Mouse (Mus musculus): Measurements from ENCODE around the gene Gm47289.

Gm47289 gene

GRCm38 (mm10) chr9:119158861-119159260 is at the start of gene Gm47289:
TSS of gene Gm47289 (plus strand) at chr9:119159161.
- no peak for DNase-seq

GRCm38 (mm10) chr9:119109685-119110353 is 49.1 kb upstream of the Gm47289 start:
- DNase-seq: no peak

- no peak for DNase-seq
Observed at GRCm38 (mm10) chr9:119110640-119111039, 48.3 kb upstream of the Gm47289 start.

- DNase-seq: no peak
Observed at GRCm38 (mm10) chr9:119114911-119115310, 44.0 kb upstream of the Gm47289 start.

- DNase-seq: no peak
Observed at GRCm38 (mm10) chr9:119119409-119120167, 39.4 kb upstream of the Gm47289 start.

- DNase-seq: no peak
Observed at GRCm38 (mm10) chr9:119120168-119120560, 38.8 kb upstream of the Gm47289 start.

GRCm38 (mm10) chr9:119122596-119123369 is 36.2 kb upstream of the Gm47289 start:
- DNase-seq: no peak

GRCm38 (mm10) chr9:119128436-119129181 is 30.4 kb upstream of the Gm47289 start:
- no peak for DNase-seq

GRCm38 (mm10) chr9:119130692-119131091 is 28.3 kb upstream of the Gm47289 start:
- no peak for DNase-seq

- DNase-seq: no peak
Observed at GRCm38 (mm10) chr9:119138836-119139235, 20.1 kb upstream of the Gm47289 start.

GRCm38 (mm10) chr9:119142066-119142465 is 16.9 kb upstream of the Gm47289 start:
- DNase-seq: no peak

GRCm38 (mm10) chr9:119143372-119143771 is 15.6 kb upstream of the Gm47289 start:
- DNase-seq: no peak

- DNase-seq: peak; percentile 14
Observed at GRCm38 (mm10) chr9:119144696-119145095, 14.3 kb upstream of the Gm47289 start.

GRCm38 (mm10) chr9:119145137-119145536 is 13.8 kb upstream of the Gm47289 start:
- DNase-seq: no peak

- DNase-seq: no peak
Observed at GRCm38 (mm10) chr9:119145638-119146037, 13.3 kb upstream of the Gm47289 start.

GRCm38 (mm10) chr9:119146098-119146770 is 12.7 kb upstream of the Gm47289 start:
- no peak for DNase-seq

- DNase-seq: no peak
Observed at GRCm38 (mm10) chr9:119149601-119150000, 9.4 kb upstream of the Gm47289 start.

GRCm38 (mm10) chr9:119151751-119152150 is 7.2 kb upstream of the Gm47289 start:
- DNase-seq: no peak

GRCm38 (mm10) chr9:119155416-119155815 is 3.5 kb upstream of the Gm47289 start:
- DNase-seq: no peak

GRCm38 (mm10) chr9:119155826-119156225 is 3.1 kb upstream of the Gm47289 start:
- DNase-seq: no peak

- DNase-seq: peak; percentile 22
Observed at GRCm38 (mm10) chr9:119156278-119157201, 2.4 kb upstream of the Gm47289 start, which contains the start of gene Acaa1b. TSS of gene Acaa1b (minus strand) at chr9:119157093.
